Mouse (Mus musculus) common myeloid progenitor, adult 5-6 weeks (primary cell): ENCODE results near the gene Nprl3. TPM values are rescaled to one million over a fixed set of nuclear protein-coding genes. Genes with fewer than 3 reads are reported as not detected.

Experiments used
- ATAC-seq: replicated peaks from 2 replicates; pipeline ENCODE4 v1.8.0; 2016; ENCODE audit warnings: low read depth, mild to moderate bottlenecking, moderate TSS enrichment, inconsistent platforms; ENCODE audit not compliant: poor library complexity, severe bottlenecking
- total RNA-seq: library from RNA; stranded (forward); fragments of 200-1000, 187-1606 nt; gene quantifications from 2 replicates; pipeline ENCODE4 v1.2.3, GENCODE M21; 2017

Nprl3 gene
- total RNA-seq, 1 experiment from 2014 or later = 19.6 TPM

GRCm38 (mm10) chr11:32228292-32228845, 39.1 kb downstream of the Nprl3 start:
- no peak for ATAC-seq

GRCm38 (mm10) chr11:32227555-32227954, 40.0 kb downstream of the Nprl3 start:
- ATAC-seq = no peak

- ATAC-seq = no peak
Observed at GRCm38 (mm10) chr11:32227041-32227440, 40.5 kb downstream of the Nprl3 start.

GRCm38 (mm10) chr11:32226124-32226871, 41.2 kb downstream of the Nprl3 start, which contains the start of gene Mpg:
Gene Mpg (plus strand): TSS chr11:32226505.
- peak; percentile 72 for ATAC-seq

GRCm38 (mm10) chr11:32225222-32226104, 42.0 kb downstream of the Nprl3 start:
- ATAC-seq = peak; percentile 10; the same call in 1 of the 2 replicates

GRCm38 (mm10) chr11:32224468-32225139, 42.9 kb downstream of the Nprl3 start:
- peak; percentile 31 for ATAC-seq

GRCm38 (mm10) chr11:32223297-32223967, 44.1 kb downstream of the Nprl3 start:
- ATAC-seq = no peak

- no peak for ATAC-seq
Observed at GRCm38 (mm10) chr11:32222570-32223194, 44.8 kb downstream of the Nprl3 start.

- ATAC-seq = no peak
Observed at GRCm38 (mm10) chr11:32221951-32222409, 45.5 kb downstream of the Nprl3 start, which contains the start of gene Rhbdf1. Gene Rhbdf1 (minus strand): TSS chr11:32222300.

GRCm38 (mm10) chr11:32221225-32221950, 46.1 kb downstream of the Nprl3 start:
- ATAC-seq = peak; percentile 23; the same call in 1 of the 2 replicates

- ATAC-seq = no peak
Observed at GRCm38 (mm10) chr11:32220607-32221224, 46.8 kb downstream of the Nprl3 start.

- ATAC-seq = no peak
Observed at GRCm38 (mm10) chr11:32219287-32219686, 48.2 kb downstream of the Nprl3 start.

GRCm38 (mm10) chr11:32218501-32219050, 48.9 kb downstream of the Nprl3 start:
- ATAC-seq = no peak

- ATAC-seq = peak; percentile 72
Observed at GRCm38 (mm10) chr11:32216851-32217250, 50.7 kb downstream of the Nprl3 start.

GRCm38 (mm10) chr11:32215372-32216162, 51.9 kb downstream of the Nprl3 start:
- ATAC-seq = no peak

- ATAC-seq = no peak
Observed at GRCm38 (mm10) chr11:32210623-32211022, 56.9 kb downstream of the Nprl3 start.
